Mouse (Mus musculus): ENCODE data around the gene Ahdc1. TPM values are rescaled to one million over a fixed set of nuclear protein-coding genes. Genes with fewer than 3 reads are reported as not detected.
"Not testable (repeated sequence)": the region's sequence is repeated elsewhere in the genome, so short reads cannot be mapped to it uniquely, and the experiment has no call there.

The Ahdc1 gene
- polyA plus RNA-seq, 1 experiment from 2014 or later: 10.7 TPM

- Histone ChIP-seq H3K9ac (replicated peaks; ENCODE audit: low read depth, low read length) (no peak overlapping the region), H3K27ac (ENCODE audit: low read length) (no peak overlapping the region), H3K4me3 (ENCODE audit: low read depth, low read length) (no peak overlapping the region), H3K27me3 (ENCODE audit: control insufficient read depth, insufficient read depth, low read length) (no peaks in the 10 kb centered on the region), H3K4me2 (replicated peaks; ENCODE audit: low read depth, low read length) (no peak overlapping the region), H3K36me3 (ENCODE audit: control insufficient read depth, insufficient read depth, low read length) (no peaks in the 10 kb centered on the region), H3K9me3 (ENCODE audit: control insufficient read depth, low read depth, low read length) (no peaks in the 10 kb centered on the region), H3K4me1 (ENCODE audit: control insufficient read depth, insufficient read depth, low read length) (peaks cover 2% of the 10 kb centered on the region; the same call in 1 of the 2 replicates)
- ATAC-seq (ENCODE audit: insufficient number of reproducible peaks, insufficient read depth, low FRiP score, low read depth): no peak
- WGBS: 46% methylated on average over 21 of the region's 21 CpGs
These were observed 7.6 kb upstream of the Ahdc1 start for GRCm38 (mm10) chr4:133003316-133004018.

GRCm38 (mm10) chr4:133005233-133005632 lies 5.8 kb upstream of the Ahdc1 start:
- no peak overlapping the region for H3K27ac ChIP-seq (ENCODE audit: low read length)

GRCm38 (mm10) chr4:133005885-133006451 lies 5.1 kb upstream of the Ahdc1 start:
- not testable (repeated sequence) for H3K4me3 ChIP-seq (ENCODE audit: low read depth, low read length); H3K9me3 ChIP-seq (ENCODE audit: control insufficient read depth, low read depth, low read length); ATAC-seq (ENCODE audit: insufficient number of reproducible peaks, insufficient read depth, low FRiP score, low read depth); H3K36me3 ChIP-seq (ENCODE audit: control insufficient read depth, insufficient read depth, low read length); H3K9ac ChIP-seq (replicated peaks; ENCODE audit: low read depth, low read length); H3K27me3 ChIP-seq (ENCODE audit: control insufficient read depth, insufficient read depth, low read length); H3K4me2 ChIP-seq (replicated peaks; ENCODE audit: low read depth, low read length); H3K4me1 ChIP-seq (ENCODE audit: control insufficient read depth, insufficient read depth, low read length); H3K27ac ChIP-seq (ENCODE audit: low read length)
- WGBS: 53% methylated on average over 6 of the region's 6 CpGs

More at GRCm38 (mm10) chr4:133005233-133005632, 5.8 kb upstream of the Ahdc1 start:
- Histone ChIP-seq H3K9me3 (ENCODE audit: control insufficient read depth, low read depth, low read length) (no peaks in the 10 kb centered on the region), H3K27me3 (ENCODE audit: control insufficient read depth, insufficient read depth, low read length) (no peaks in the 10 kb centered on the region), H3K4me3 (ENCODE audit: low read depth, low read length) (no peak overlapping the region), H3K36me3 (ENCODE audit: control insufficient read depth, insufficient read depth, low read length) (no peaks in the 10 kb centered on the region), H3K4me2 (replicated peaks; ENCODE audit: low read depth, low read length) (no peak overlapping the region), H3K4me1 (ENCODE audit: control insufficient read depth, insufficient read depth, low read length) (peaks cover 2% of the 10 kb centered on the region; the same call in 1 of the 2 replicates), H3K9ac (replicated peaks; ENCODE audit: low read depth, low read length) (no peak overlapping the region)
- 12% methylated on average over 3 of the region's 3 CpGs for WGBS
- peak; percentile 51; the same call in 1 of the 2 replicates for ATAC-seq (ENCODE audit: insufficient number of reproducible peaks, insufficient read depth, low FRiP score, low read depth)

- H3K4me2 ChIP-seq (replicated peaks; ENCODE audit: low read depth, low read length): no peak overlapping the region
- H3K9me3 ChIP-seq (ENCODE audit: control insufficient read depth, low read depth, low read length): no peaks in the 10 kb centered on the region
- no peak overlapping the region for H3K4me3 ChIP-seq (ENCODE audit: low read depth, low read length)
- no peaks in the 10 kb centered on the region for H3K27me3 ChIP-seq (ENCODE audit: control insufficient read depth, insufficient read depth, low read length)
- 25% methylated on average over 15 of the region's 15 CpGs for WGBS
- no peak overlapping the region for H3K27ac ChIP-seq (ENCODE audit: low read length)
- no peaks in the 10 kb centered on the region for H3K36me3 ChIP-seq (ENCODE audit: control insufficient read depth, insufficient read depth, low read length)
- no peak for ATAC-seq (ENCODE audit: insufficient number of reproducible peaks, insufficient read depth, low FRiP score, low read depth)
- H3K9ac ChIP-seq (replicated peaks; ENCODE audit: low read depth, low read length): no peak overlapping the region
- peaks cover 5% of the 10 kb centered on the region; the same call in 1 of the 2 replicates for H3K4me1 ChIP-seq (ENCODE audit: control insufficient read depth, insufficient read depth, low read length)
These were observed 3.3 kb upstream of the Ahdc1 start for GRCm38 (mm10) chr4:133007513-133008380.

- Histone ChIP-seq H3K27me3 (ENCODE audit: control insufficient read depth, insufficient read depth, low read length) (no peaks in the 10 kb centered on the region), H3K4me2 (replicated peaks; ENCODE audit: low read depth, low read length) (no peak overlapping the region), H3K9ac (replicated peaks; ENCODE audit: low read depth, low read length) (no peak overlapping the region), H3K9me3 (ENCODE audit: control insufficient read depth, low read depth, low read length) (no peaks in the 10 kb centered on the region), H3K4me1 (ENCODE audit: control insufficient read depth, insufficient read depth, low read length) (peaks cover 17% of the 10 kb centered on the region), H3K27ac (ENCODE audit: low read length) (no peak overlapping the region), H3K4me3 (ENCODE audit: low read depth, low read length) (no peak overlapping the region), H3K36me3 (ENCODE audit: control insufficient read depth, insufficient read depth, low read length) (no peaks in the 10 kb centered on the region)
- no peak for ATAC-seq (ENCODE audit: insufficient number of reproducible peaks, insufficient read depth, low FRiP score, low read depth)
- WGBS: 2% methylated on average over 4 of the region's 4 CpGs
These were observed 1.9 kb upstream of the Ahdc1 start for GRCm38 (mm10) chr4:133009131-133009530.

GRCm38 (mm10) chr4:133009676-133010075 lies 1.4 kb upstream of the Ahdc1 start:
- Histone ChIP-seq H3K4me1 (ENCODE audit: control insufficient read depth, insufficient read depth, low read length) (peaks cover 22% of the 10 kb centered on the region), H3K4me2 (replicated peaks; ENCODE audit: low read depth, low read length) (no peak overlapping the region), H3K27me3 (ENCODE audit: control insufficient read depth, insufficient read depth, low read length) (no peaks in the 10 kb centered on the region), H3K36me3 (ENCODE audit: control insufficient read depth, insufficient read depth, low read length) (no peaks in the 10 kb centered on the region), H3K9me3 (ENCODE audit: control insufficient read depth, low read depth, low read length) (no peaks in the 10 kb centered on the region), H3K27ac (ENCODE audit: low read length) (no peak overlapping the region), H3K4me3 (ENCODE audit: low read depth, low read length) (no peak overlapping the region), H3K9ac (replicated peaks; ENCODE audit: low read depth, low read length) (no peak overlapping the region)
- 71% methylated on average over 5 of the region's 5 CpGs for WGBS
- no peak for ATAC-seq (ENCODE audit: insufficient number of reproducible peaks, insufficient read depth, low FRiP score, low read depth)

- Histone ChIP-seq H3K27ac (ENCODE audit: low read length) (no peak overlapping the region), H3K4me3 (ENCODE audit: low read depth, low read length) (peak overlapping the region; percentile 96), H3K36me3 (ENCODE audit: control insufficient read depth, insufficient read depth, low read length) (no peaks in the 10 kb centered on the region), H3K9ac (replicated peaks; ENCODE audit: low read depth, low read length) (no peak overlapping the region), H3K4me1 (ENCODE audit: control insufficient read depth, insufficient read depth, low read length) (peaks cover 32% of the 10 kb centered on the region), H3K27me3 (ENCODE audit: control insufficient read depth, insufficient read depth, low read length) (no peaks in the 10 kb centered on the region), H3K9me3 (ENCODE audit: control insufficient read depth, low read depth, low read length) (no peaks in the 10 kb centered on the region), H3K4me2 (replicated peaks; ENCODE audit: low read depth, low read length) (peak overlapping the region; percentile 90)
- ATAC-seq (ENCODE audit: insufficient number of reproducible peaks, insufficient read depth, low FRiP score, low read depth): no peak
- WGBS: 2% methylated on average over 17 of the region's 17 CpGs
These were observed 449 bp upstream of the Ahdc1 start for GRCm38 (mm10) chr4:133010611-133011010.

Data from stomach, embryonic 14.5 days (tissue).